Mouse (Mus musculus) limb, embryonic 11.5 days (tissue): Measurements from ENCODE around the gene Gata2. TPM values are rescaled to one million over a fixed set of nuclear protein-coding genes. Genes with fewer than 3 reads are reported as not detected.

Source experiments
- ATAC-seq: fragments of 200-750 bp; cut with Nextera tagmentation; 2 replicates; pipeline ENCODE4 v1.8.0; 2017; ENCODE audit warnings: low read depth; ENCODE audit not compliant: insufficient number of reproducible peaks, low FRiP score, low TSS enrichment
- DNase-seq: peaks from one replicate; pipeline ENCODE4 v3.0.0-alpha.2; 2015; ENCODE audit warnings: low spot score
- H3K27ac ChIP-seq: fragments of 300-500 bp; sonication (generic); replicated peaks from 2 replicates; pipeline ENCODE4 v1.5.1; 2014; ENCODE audit warnings: low read depth, mild to moderate bottlenecking, low read length
- H3K27me3 ChIP-seq: fragments of 300-500 bp; sonication (generic); 2 replicates; pipeline ENCODE4 v1.6.1; 2014; ENCODE audit warnings: mild to moderate bottlenecking, low read length, mixed read lengths; ENCODE audit not compliant: control insufficient read depth, insufficient read depth
- H3K36me3 ChIP-seq: fragments of 300-500 bp; sonication (generic); 2 replicates; pipeline ENCODE4 v1.6.1; 2014; ENCODE audit warnings: mild to moderate bottlenecking, low read length, moderate library complexity, mixed read lengths; ENCODE audit not compliant: control insufficient read depth, insufficient read depth
- H3K4me1 ChIP-seq: fragments of 300-500 bp; sonication (generic); 2 replicates; pipeline ENCODE4 v1.6.1; 2014; ENCODE audit warnings: low read length, mixed read lengths; ENCODE audit not compliant: control insufficient read depth, insufficient read depth
- H3K4me2 ChIP-seq: fragments of 300-500 bp; sonication (generic); 2 replicates; pipeline ENCODE4 v1.6.1; 2014; ENCODE audit warnings: low read depth, mild to moderate bottlenecking, moderate library complexity; ENCODE audit not compliant: severe bottlenecking
- H3K4me3 ChIP-seq: fragments of 300-500 bp; sonication (generic); 2 replicates; pipeline ENCODE4 v1.5.1; 2014; ENCODE audit warnings: low read depth, low read length
- H3K9ac ChIP-seq: fragments of 300-500 bp; sonication (generic); 2 replicates; pipeline ENCODE4 v1.6.1; 2014; ENCODE audit warnings: mild to moderate bottlenecking, low read length
- H3K9me3 ChIP-seq: fragments of 300-500 bp; sonication (generic); 2 replicates; pipeline ENCODE4 v1.6.1; 2016; ENCODE audit warnings: low read length; ENCODE audit not compliant: control insufficient read depth
- WGBS: fragments of 180-500 bp; shearing (Covaris S2); extraction: QIAGEN DNeasy Blood & Tissue Kit; methylation state at CpG from one replicate; pipeline ENCODE4 v1.1.7; 2014; 5-methylcytosine and 5-hydroxymethylcytosine counted together
- polyA plus RNA-seq: library from polyadenylated mRNA; unstranded; fragments of >200 nt; fragmentation: Nextera tagmentation; extraction: Ambion mirVana; gene quantifications from 2 replicates; pipeline ENCODE4 v1.2.1, GENCODE M21; 2014

Gene Gata2
- polyA plus RNA-seq, 1 experiment from 2014 or later, result 1.9 TPM

GRCm38 (mm10) chr6:88190310-88191023 is 3.2 kb upstream of the Gata2 start:
- WGBS, result 1% methylated on average over 49 of the region's 49 CpGs
- H3K4me1 ChIP-seq, result peaks cover 12% of the 10 kb centered on the region; the same call in 1 of the 2 replicates
- H3K27me3 ChIP-seq, result peaks cover 76% of the 10 kb centered on the region
- no peak overlapping the region for H3K27ac ChIP-seq
- ATAC-seq, result no peak
- H3K36me3 ChIP-seq, result no peaks in the 10 kb centered on the region
- no peaks in the 10 kb centered on the region for H3K9me3 ChIP-seq
- H3K4me3 ChIP-seq, result 0 out of 2 replicates have a peak overlapping the region, but pooled peaks have one; percentile 5
- no peak overlapping the region for H3K9ac ChIP-seq
- peak; percentile 59 for DNase-seq
- peak overlapping the region; percentile 76; the same call in 1 of the 2 replicates for H3K4me2 ChIP-seq

GRCm38 (mm10) chr6:88191024-88191365 is 2.7 kb upstream of the Gata2 start:
- Histone ChIP-seq H3K9me3 (no peaks in the 10 kb centered on the region), H3K27ac (no peak overlapping the region), H3K36me3 (no peaks in the 10 kb centered on the region), H3K4me3 (no peak overlapping the region), H3K27me3 (peaks cover 81% of the 10 kb centered on the region), H3K4me1 (peaks cover 13% of the 10 kb centered on the region), H3K9ac (no peak overlapping the region), H3K4me2 (no peak overlapping the region)
- ATAC-seq, result no peak
- 14% methylated on average over 6 of the region's 6 CpGs for WGBS
- peak; percentile 36 for DNase-seq

GRCm38 (mm10) chr6:88191411-88192070 is 2.1 kb upstream of the Gata2 start:
- DNase-seq, result no peak

DNA sequence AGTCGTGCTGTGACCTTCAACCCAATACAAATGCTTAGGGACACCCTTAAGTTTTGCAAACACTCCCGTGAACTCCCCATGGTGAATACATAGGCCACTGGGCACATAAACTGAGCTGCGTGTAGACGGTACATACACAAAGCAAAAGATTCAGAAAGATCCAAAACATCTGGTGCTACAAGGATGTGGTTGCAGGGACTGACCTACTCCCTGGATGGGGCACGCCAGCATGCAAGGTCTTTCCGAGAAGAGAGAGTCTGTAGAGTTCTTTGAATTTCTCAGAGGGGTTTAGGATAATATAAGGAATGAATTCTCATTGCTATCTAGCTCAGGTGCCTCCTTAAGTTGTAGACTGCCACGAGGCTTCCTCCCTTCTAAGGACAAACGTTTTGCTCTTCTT is 935 bp upstream of the Gata2 start:
- WGBS, result 7% methylated on average over 8 of the region's 8 CpGs
- H3K27me3 ChIP-seq, result peaks cover 98% of the 10 kb centered on the region
- H3K9ac ChIP-seq, result no peak overlapping the region
- H3K4me3 ChIP-seq, result no peak overlapping the region
- no peaks in the 10 kb centered on the region for H3K9me3 ChIP-seq
- peaks cover 30% of the 10 kb centered on the region for H3K4me1 ChIP-seq
- ATAC-seq, result no peak
- no peaks in the 10 kb centered on the region for H3K36me3 ChIP-seq
- DNase-seq, result peak; percentile 34
- H3K27ac ChIP-seq, result no peak overlapping the region
- H3K4me2 ChIP-seq, result no peak overlapping the region

More at GRCm38 (mm10) chr6:88191411-88192070, 2.1 kb upstream of the Gata2 start:
- H3K9ac ChIP-seq, result no peak overlapping the region
- no peaks in the 10 kb centered on the region for H3K9me3 ChIP-seq
- no peaks in the 10 kb centered on the region for H3K36me3 ChIP-seq
- ATAC-seq, result no peak
- H3K27me3 ChIP-seq, result peaks cover 87% of the 10 kb centered on the region
- H3K27ac ChIP-seq, result no peak overlapping the region
- H3K4me2 ChIP-seq, result no peak overlapping the region
- no peak overlapping the region for H3K4me3 ChIP-seq
- 9% methylated on average over 4 of the region's 4 CpGs for WGBS
- peaks cover 17% of the 10 kb centered on the region for H3K4me1 ChIP-seq

DNA sequence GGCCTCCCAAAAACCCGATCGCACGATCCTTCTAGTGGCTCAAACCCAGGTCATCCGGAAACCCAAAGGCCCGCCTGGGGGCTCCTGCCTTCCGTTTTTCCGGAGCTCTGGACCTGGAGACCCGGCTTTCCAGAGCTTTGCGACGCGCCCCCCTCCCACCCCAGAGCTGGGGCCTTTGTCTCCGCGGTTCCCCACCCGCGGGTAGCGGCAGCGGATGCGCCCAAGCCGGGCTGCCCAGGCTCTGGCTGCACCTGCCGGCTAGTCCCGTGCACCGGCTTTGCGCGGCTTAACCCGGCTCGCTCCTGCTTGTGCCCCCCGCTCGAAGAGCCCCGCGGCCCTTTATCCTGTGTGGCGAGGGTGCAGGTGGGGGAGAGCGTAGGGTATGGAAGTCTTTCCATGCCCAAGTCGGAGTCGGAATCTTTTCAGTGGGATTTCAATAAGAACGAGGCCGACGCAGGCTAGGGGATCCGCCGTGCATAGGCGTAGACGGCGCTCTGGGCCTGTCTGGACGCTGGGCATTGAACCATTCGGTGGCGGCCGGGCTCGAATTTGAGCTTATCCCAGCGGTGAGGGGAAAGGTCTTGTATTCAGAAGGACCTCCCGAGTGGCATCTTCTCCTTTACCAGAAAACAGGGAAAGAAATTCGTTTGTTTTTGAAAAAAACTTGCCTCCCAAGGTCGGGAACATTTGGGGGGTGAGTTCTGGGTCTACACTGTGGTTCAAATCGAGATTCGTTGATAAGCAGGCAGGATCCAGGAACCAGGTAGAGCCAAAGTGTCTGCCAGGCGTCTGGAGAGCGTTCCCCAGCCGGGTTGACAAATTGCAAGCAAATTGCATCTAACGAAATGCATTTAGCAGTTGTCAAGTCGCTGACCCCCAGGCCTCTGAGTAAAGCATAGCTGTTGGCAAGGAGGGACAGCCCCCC is 624 bp downstream of the Gata2 start:
- Histone ChIP-seq H3K4me2 (peak overlapping the region; percentile 58), H3K36me3 (no peaks in the 10 kb centered on the region), H3K27me3 (peaks cover 99% of the 10 kb centered on the region), H3K4me3 (peak overlapping the region; percentile 29), H3K9me3 (no peaks in the 10 kb centered on the region), H3K4me1 (peaks cover 40% of the 10 kb centered on the region), H3K9ac (no peak overlapping the region; the same call in 1 of the 2 replicates), H3K27ac (no peak overlapping the region)
- ATAC-seq (no peak), DNase-seq (peak; percentile 77)
- WGBS, result under 1% methylated on average over 58 of the region's 58 CpGs

DNA sequence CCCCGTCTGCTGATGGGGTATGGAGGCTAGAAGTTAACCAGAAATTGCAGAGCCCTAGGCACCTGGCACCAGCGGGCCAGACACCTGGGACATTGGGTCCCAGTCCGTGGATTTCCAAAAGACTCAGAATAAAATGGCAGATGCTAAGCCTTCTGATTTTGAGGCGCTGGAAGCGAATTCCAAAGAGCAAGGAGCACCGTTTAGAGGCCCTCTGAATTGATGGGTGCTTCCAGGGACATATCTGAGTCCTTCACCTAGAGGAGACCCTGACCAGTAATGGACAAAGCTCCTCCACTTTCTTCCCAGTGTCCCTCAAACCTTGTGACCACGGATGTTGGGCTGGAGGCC is 1.3 kb downstream of the Gata2 start:
- Histone ChIP-seq H3K4me1 (peaks cover 40% of the 10 kb centered on the region), H3K27ac (no peak overlapping the region), H3K4me2 (no peak overlapping the region), H3K9me3 (no peaks in the 10 kb centered on the region), H3K4me3 (no peak overlapping the region), H3K27me3 (peaks cover 100% of the 10 kb centered on the region), H3K9ac (no peak overlapping the region), H3K36me3 (no peaks in the 10 kb centered on the region)
- DNase-seq (no peak), ATAC-seq (no peak)
- 3% methylated on average over 7 of the region's 7 CpGs for whole genome bisulfite sequencing

GRCm38 (mm10) chr6:88196054-88196732 is 2.5 kb downstream of the Gata2 start:
- Histone ChIP-seq H3K36me3 (no peaks in the 10 kb centered on the region), H3K27ac (no peak overlapping the region), H3K9me3 (no peaks in the 10 kb centered on the region), H3K27me3 (peaks cover 100% of the 10 kb centered on the region), H3K4me1 (peaks cover 36% of the 10 kb centered on the region), H3K4me2 (peak overlapping the region; percentile 84; the same call in 1 of the 2 replicates), H3K9ac (no peak overlapping the region), H3K4me3 (peak overlapping the region; percentile 38)
- ATAC-seq (no peak), DNase-seq (peak; percentile 68)
- WGBS, result under 1% methylated on average over 33 of the region's 33 CpGs
